Mouse (Mus musculus) thymus, adult 18-20 months (tissue): ENCODE measurements around the gene Mdm4.

Source experiments
- DNase-seq, 2 experiments: peaks; one replicate each; pipeline ENCODE4 v3.0.0; 2022; ENCODE audit warnings: mixed read lengths in 2 of 2

The Mdm4 gene

GRCm38 (mm10) chr1:133030461-133030860 lies at the start of gene Mdm4:
TSS of gene Mdm4 (minus strand) at chr1:133030561.
- DNase-seq: no peak

- DNase-seq: no peak
Observed at GRCm38 (mm10) chr1:133080079-133080561, 49.8 kb upstream of the Mdm4 start.

GRCm38 (mm10) chr1:133079509-133079908 lies 49.1 kb upstream of the Mdm4 start:
- no peak for DNase-seq

GRCm38 (mm10) chr1:133078338-133078727 lies 48.0 kb upstream of the Mdm4 start:
- DNase-seq: no peak

- DNase-seq: no peak
Observed at GRCm38 (mm10) chr1:133077606-133078337, 47.4 kb upstream of the Mdm4 start.

GRCm38 (mm10) chr1:133076681-133077514 lies 46.5 kb upstream of the Mdm4 start:
- no peak for DNase-seq

- no peak for DNase-seq
Observed at GRCm38 (mm10) chr1:133075651-133076400, 45.5 kb upstream of the Mdm4 start.

GRCm38 (mm10) chr1:133074541-133074940 lies 44.2 kb upstream of the Mdm4 start:
- no peak for DNase-seq

- peak; percentile 32 to 50 for DNase-seq
Observed at GRCm38 (mm10) chr1:133073327-133073856, 43.0 kb upstream of the Mdm4 start.

- no peak for DNase-seq
Observed at GRCm38 (mm10) chr1:133071666-133072381, 41.5 kb upstream of the Mdm4 start.

GRCm38 (mm10) chr1:133070157-133070556 lies 39.8 kb upstream of the Mdm4 start:
- no peak for DNase-seq

- DNase-seq: no peak
Observed at GRCm38 (mm10) chr1:133069275-133070120, 39.1 kb upstream of the Mdm4 start.

GRCm38 (mm10) chr1:133068669-133069274 lies 38.4 kb upstream of the Mdm4 start:
- DNase-seq: no peak

GRCm38 (mm10) chr1:133068268-133068667 lies 37.9 kb upstream of the Mdm4 start:
- no peak for DNase-seq

GRCm38 (mm10) chr1:133063164-133063563 lies 32.8 kb upstream of the Mdm4 start:
- DNase-seq: no peak

- no peak for DNase-seq
Observed at GRCm38 (mm10) chr1:133060681-133061080, 30.3 kb upstream of the Mdm4 start.

- no peak for DNase-seq
Observed at GRCm38 (mm10) chr1:133059592-133059991, 29.2 kb upstream of the Mdm4 start.

- no peak for DNase-seq
Observed at GRCm38 (mm10) chr1:133057345-133058034, 27.1 kb upstream of the Mdm4 start.

GRCm38 (mm10) chr1:133054326-133054725 lies 24.0 kb upstream of the Mdm4 start:
- DNase-seq: no peak

- no peak for DNase-seq
Observed at GRCm38 (mm10) chr1:133053034-133053433, 22.7 kb upstream of the Mdm4 start.
